Mouse (Mus musculus): ENCODE data around the gene Slc4a10.

DNA sequence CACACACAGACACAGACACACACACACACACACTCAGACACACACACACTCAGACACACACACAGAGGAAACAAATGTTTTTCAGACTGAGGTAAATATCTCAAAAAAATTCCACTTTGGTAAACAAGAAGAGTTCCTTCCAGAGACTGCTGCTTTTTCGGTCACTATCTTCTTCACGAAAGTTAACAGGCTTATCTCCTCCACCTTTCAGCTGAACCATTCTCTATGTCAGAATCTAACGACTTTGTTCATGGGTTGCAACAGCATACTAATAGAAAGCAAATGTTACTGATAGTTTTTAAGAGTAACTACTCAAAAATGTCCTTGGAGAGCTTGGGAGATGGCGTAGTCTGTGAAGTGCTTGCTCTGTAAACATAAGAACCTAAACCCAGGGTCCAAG lies 241.3 kb downstream of the Slc4a10 start:
- TF ChIP-seq CTCF (IDR thresholded peaks at IDR 0.05; ENCODE audit: control insufficient read depth, insufficient read depth, low read length) (no peak), POLR2A (IDR thresholded peaks at IDR 0.05; ENCODE audit: borderline replicate concordance, control insufficient read depth, low read depth, low read length) (no peak)

Data from bone marrow, adult 2 months (tissue).